Comparison of ENCODE assay signal across 9 mouse cellular contexts in genomic region chr15:85576511-85577440, GRCm38 (mm10). TPM values are rescaled to one million over a fixed set of nuclear protein-coding genes. Genes with fewer than 3 reads are reported as not detected.
DNase-seq lines count a peak whose midpoint lies in the region; ATAC-seq and TF ChIP-seq lines count a peak whose summit lies in the region.
"Had no signal": no experiment of that assay in that cellular context is flagged by ENCODE, and none has a peak within 500 bp of the region (broad histone marks: within the 10 kb centered on the region; RNA-seq: fewer than 3 reads in every experiment).

No protein-coding gene starts in this region.

- peaks cover 94% of the 10 kb centered on the region for H3K27me3 ChIP-seq in heart, embryonic 14.5 days (ENCODE audit: control insufficient read depth, insufficient read depth, low read length)
- H3K27me3 ChIP-seq in ES-Bruce4 (ENCODE audit: control insufficient read depth, insufficient read depth, low read length, poor library complexity, severe bottlenecking), result peaks cover 28% of the 10 kb centered on the region
- H3K27me3 ChIP-seq in forebrain, embryonic 14.5 days (replicated peaks; ENCODE audit: control insufficient read depth, insufficient read depth, low read length), result peaks cover 29% of the 10 kb centered on the region
- peaks cover 81% of the 10 kb centered on the region for H3K27me3 ChIP-seq in midbrain, embryonic 11.5 days (ENCODE audit: control insufficient read depth, insufficient read depth, low read length)

- TF ChIP-seq EP300 in ES-Bruce4 (IDR thresholded peaks at IDR 0.05; ENCODE audit: insufficient read depth, low read depth, low read length), result no peak

- WGBS in heart, embryonic 14.5 days, result 2% methylated on average over 59 of the region's 61 CpGs
- WGBS in forebrain, embryonic 14.5 days, result under 1% methylated on average over 58 of the region's 61 CpGs
- under 1% methylated on average over 61 of the region's 61 CpGs for WGBS in midbrain, embryonic 11.5 days

- peaks cover 0 to 27% of the 10 kb centered on the region in 2 experiments; a peak in 3 of 4 replicates for H3K4me1 ChIP-seq in heart, embryonic 14.5 days (ENCODE audit: control insufficient read depth in 2 of 2, insufficient read depth in 2 of 2, low read length in 2 of 2)
- H3K4me1 ChIP-seq in ES-Bruce4 (ENCODE audit: control insufficient read depth, insufficient read depth, low read length), result no peaks in the 10 kb centered on the region
- peaks cover 26% of the 10 kb centered on the region for H3K4me1 ChIP-seq in forebrain, embryonic 14.5 days (ENCODE audit: control insufficient read depth, insufficient read depth, low read length)
- peaks cover 61% of the 10 kb centered on the region for H3K4me1 ChIP-seq in midbrain, embryonic 11.5 days (ENCODE audit: control insufficient read depth, insufficient read depth, low read length)

- no peak for DNase-seq in heart, adult 9 months (ENCODE audit: low spot score in 2 of 2)
- DNase-seq in forebrain, embryonic 14.5 days (ENCODE audit: low spot score), result peak; percentile 61
- peak; percentile 96 for DNase-seq in midbrain, embryonic 11.5 days (ENCODE audit: low spot score, missing footprints)
- DNase-seq in T-cell, adult 2 months (ENCODE audit: low spot score), result no peak
- DNase-seq in cerebellum, adult 9-11 months, result no peak
- no peak for DNase-seq in ovary, postnatal 14 days (ENCODE audit: low spot score)

- no peak for TF ChIP-seq CTCF in ES-Bruce4 (IDR thresholded peaks at IDR 0.05; ENCODE audit: low read depth, low read length)

- peak overlapping the region; percentile 1 to 9; a peak in 1 of 4 replicates for H3K4me3 ChIP-seq in heart, embryonic 14.5 days (ENCODE audit: control insufficient read depth in 1 of 2, insufficient read depth in 1 of 2, low read depth in 1 of 2, low read length in 2 of 2)
- H3K4me3 ChIP-seq in ES-Bruce4 (ENCODE audit: low read depth, low read length), result peak overlapping the region; percentile 45
- peak overlapping the region; percentile 69 for H3K4me3 ChIP-seq in forebrain, embryonic 14.5 days (ENCODE audit: low read depth, low read length)
- H3K4me3 ChIP-seq in midbrain, embryonic 11.5 days (ENCODE audit: low read depth, low read length), result peak overlapping the region; percentile 69

- H3K36me3 ChIP-seq in heart, embryonic 14.5 days (ENCODE audit: control insufficient read depth, insufficient read depth, low read length), result no peaks in the 10 kb centered on the region
- no peaks in the 10 kb centered on the region for H3K36me3 ChIP-seq in ES-Bruce4 (ENCODE audit: control insufficient read depth, insufficient read depth, low read length, poor library complexity, severe bottlenecking)
- H3K36me3 ChIP-seq in forebrain, embryonic 14.5 days (ENCODE audit: control insufficient read depth, insufficient read depth, low read length), result no peaks in the 10 kb centered on the region
- no peaks in the 10 kb centered on the region for H3K36me3 ChIP-seq in midbrain, embryonic 11.5 days (ENCODE audit: control insufficient read depth, insufficient read depth, low read length)

- no peaks in the 10 kb centered on the region for H3K9me3 ChIP-seq in heart, embryonic 14.5 days (ENCODE audit: control insufficient read depth, low read length)
- H3K9me3 ChIP-seq in ES-Bruce4 (replicated peaks; ENCODE audit: control insufficient read depth, insufficient read depth, low read length, poor library complexity, severe bottlenecking), result no peaks in the 10 kb centered on the region
- H3K9me3 ChIP-seq in forebrain, embryonic 14.5 days (replicated peaks; ENCODE audit: control insufficient read depth, low read length), result no peaks in the 10 kb centered on the region
- no peaks in the 10 kb centered on the region for H3K9me3 ChIP-seq in midbrain, embryonic 11.5 days (ENCODE audit: control insufficient read depth, low read length)

- ATAC-seq in heart, embryonic 14.5 days (ENCODE audit: insufficient number of reproducible peaks, insufficient read depth, low FRiP score, low read depth), result no peak
- peak; percentile 16; the same call in 1 of the 2 replicates for ATAC-seq in forebrain, embryonic 14.5 days
- ATAC-seq in midbrain, embryonic 11.5 days (ENCODE audit: low FRiP score), result peak; percentile 47; the same call in 1 of the 2 replicates
- ATAC-seq: inflammation-experienced regulatory T-cells, adult 6 months had no signal

- no peak for TF ChIP-seq POLR2A in ES-Bruce4 (IDR thresholded peaks at IDR 0.05; ENCODE audit: insufficient read depth, low read length)

- H3K9ac ChIP-seq in heart, embryonic 14.5 days (ENCODE audit: low read length), result no peak overlapping the region
- peak overlapping the region; percentile 36; the same call in 1 of the 2 replicates for H3K9ac ChIP-seq in ES-Bruce4 (ENCODE audit: low read depth, poor library complexity, severe bottlenecking)
- peak overlapping the region; percentile 76 for H3K9ac ChIP-seq in forebrain, embryonic 14.5 days (ENCODE audit: low read length)
- peak overlapping the region; percentile 76 for H3K9ac ChIP-seq in midbrain, embryonic 11.5 days (ENCODE audit: low read length)

- no peak overlapping the region for H3K27ac ChIP-seq in heart, embryonic 14.5 days (replicated peaks in 1 of 2; ENCODE audit: control insufficient read depth in 1 of 2, insufficient read depth in 1 of 2, low read depth in 2 of 2, low read length in 2 of 2)
- H3K27ac ChIP-seq in ES-Bruce4 (ENCODE audit: insufficient read depth, low read length), result no peak overlapping the region
- peak overlapping the region; percentile 72 for H3K27ac ChIP-seq in forebrain, embryonic 14.5 days (ENCODE audit: low read depth, low read length)
- H3K27ac ChIP-seq in midbrain, embryonic 11.5 days (ENCODE audit: low read depth, low read length), result peak overlapping the region; percentile 57; the same call in 1 of the 2 replicates

- peak overlapping the region; percentile 39 for H3K4me2 ChIP-seq in heart, embryonic 14.5 days (ENCODE audit: low read length)
- H3K4me2 ChIP-seq in forebrain, embryonic 14.5 days (ENCODE audit: low read length), result peak overlapping the region; percentile 96
- peak overlapping the region; percentile 78 for H3K4me2 ChIP-seq in midbrain, embryonic 11.5 days

RNA-seq across cellular contexts. Expression of gene Wnt7b, which starts 5.5 kb away (rescaled TPM):
- polyA plus RNA-seq in heart, embryonic 14.5 days (2014; fragmentation: Nextera tagmentation; extraction: Ambion mirVana), result 0.23 and 0.41 TPM in 2 replicates
- polyA plus RNA-seq in ES-Bruce4 (2011; ENCODE audit: insufficient read depth, insufficient read length, low read depth, missing spikeins), result 29.8 and 30.2 TPM in 2 replicates
- polyA plus RNA-seq in forebrain, embryonic 14.5 days (2014; fragmentation: Nextera tagmentation; extraction: Ambion mirVana), result 73.4 and 84.7 TPM in 2 replicates
- polyA plus RNA-seq in midbrain, embryonic 11.5 days (2014; fragmentation: Nextera tagmentation; extraction: Ambion mirVana), result 38.5 and 44.3 TPM in 2 replicates
- polyA plus RNA-seq: inflammation-experienced regulatory T-cells, adult 6 months had no signal

Comparison
In these comparisons a context has a peak if more than half of its experiments do, and no peak if none do; other contexts are left out.
1. H3K27ac ChIP-seq: peak in forebrain, embryonic 14.5 days (single experiment) and midbrain, embryonic 11.5 days (single experiment); none in heart, embryonic 14.5 days (0 of 2) and ES-Bruce4 (single experiment).
2. H3K4me2 ChIP-seq: peak in every context shown above with its lines; median percentile 96 in forebrain, embryonic 14.5 days; 78 in midbrain, embryonic 11.5 days; 39 in heart, embryonic 14.5 days.
3. H3K4me3 ChIP-seq: peak in every context shown above with its lines; median percentile 69 in forebrain, embryonic 14.5 days; 69 in midbrain, embryonic 11.5 days; 45 in ES-Bruce4; 5 in heart, embryonic 14.5 days.
4. DNase-seq: peak in forebrain, embryonic 14.5 days (single experiment) and midbrain, embryonic 11.5 days (single experiment); none in heart, adult 9 months (0 of 2), T-cell, adult 2 months (single experiment), cerebellum, adult 9-11 months (single experiment) and ovary, postnatal 14 days (single experiment).
5. RNA of gene Wnt7b, which starts 5.5 kb away (polyA plus RNA-seq): 73.4 to 84.7 TPM in forebrain, embryonic 14.5 days, 38.5 to 44.3 TPM in midbrain, embryonic 11.5 days and 29.8 to 30.2 TPM in ES-Bruce4; 0.23 to 0.41 TPM in heart, embryonic 14.5 days; every median in the first group is over 10 times any median in the second.